Mouse (Mus musculus) ES-Bruce4 (cell line): ENCODE results near the gene Peli2. TPM values are rescaled to one million over a fixed set of nuclear protein-coding genes. Genes with fewer than 3 reads are reported as not detected.

Experiments
- H3K27ac ChIP-seq: 2 replicates; pipeline ENCODE4 v1.5.1; 2012; ENCODE audit warnings: low read length, inconsistent platforms; ENCODE audit not compliant: insufficient read depth
- H3K27me3 ChIP-seq: 2 replicates; pipeline ENCODE4 v1.6.1; 2012; ENCODE audit warnings: mild to moderate bottlenecking, low read length, inconsistent platforms; ENCODE audit not compliant: control insufficient read depth, poor library complexity, insufficient read depth, severe bottlenecking
- H3K36me3 ChIP-seq: 2 replicates; pipeline ENCODE4 v1.6.1; 2012; ENCODE audit warnings: inconsistent platforms, mild to moderate bottlenecking, low read length, moderate library complexity; ENCODE audit not compliant: control insufficient read depth, poor library complexity, insufficient read depth, severe bottlenecking
- H3K4me1 ChIP-seq: one replicate; pipeline ENCODE4 v1.8.1; 2011; ENCODE audit warnings: low read length; ENCODE audit not compliant: control insufficient read depth, insufficient read depth
- H3K4me3 ChIP-seq: 2 replicates; pipeline ENCODE4 v1.5.1; 2011; ENCODE audit warnings: low read depth, mild to moderate bottlenecking, low read length
- H3K9ac ChIP-seq: 2 replicates; pipeline ENCODE4 v1.6.1; 2012; ENCODE audit warnings: low read depth, mild to moderate bottlenecking, inconsistent platforms; ENCODE audit not compliant: poor library complexity, severe bottlenecking
- H3K9me3 ChIP-seq: replicated peaks from 2 replicates; pipeline ENCODE4 v1.6.1; 2012; ENCODE audit warnings: mild to moderate bottlenecking, low read length, inconsistent platforms; ENCODE audit not compliant: control insufficient read depth, poor library complexity, insufficient read depth, severe bottlenecking
- CTCF ChIP-seq: IDR thresholded peaks from one replicate; pipeline ENCODE4 v1.8.1; 2011; ENCODE audit warnings: low read depth, low read length
- EP300 ChIP-seq: IDR thresholded peaks from 2 replicates; pipeline ENCODE4 v1.6.1; 2011; ENCODE audit warnings: low read depth, low read length; ENCODE audit not compliant: insufficient read depth
- POLR2A ChIP-seq: IDR thresholded peaks from one replicate; pipeline ENCODE4 v1.8.1; 2011; ENCODE audit warnings: low read length; ENCODE audit not compliant: insufficient read depth
- polyA plus RNA-seq: library from polyadenylated mRNA; stranded (reverse); fragments of >200 nt; gene quantifications from 2 replicates; pipeline ENCODE4 v1.2.4, GENCODE M21; 2011; ENCODE audit warnings: low read depth; ENCODE audit not compliant: missing spikeins, insufficient read depth, insufficient read length

Gene Peli2
- polyA plus RNA-seq, 1 experiment, result 7.4 TPM

DNA sequence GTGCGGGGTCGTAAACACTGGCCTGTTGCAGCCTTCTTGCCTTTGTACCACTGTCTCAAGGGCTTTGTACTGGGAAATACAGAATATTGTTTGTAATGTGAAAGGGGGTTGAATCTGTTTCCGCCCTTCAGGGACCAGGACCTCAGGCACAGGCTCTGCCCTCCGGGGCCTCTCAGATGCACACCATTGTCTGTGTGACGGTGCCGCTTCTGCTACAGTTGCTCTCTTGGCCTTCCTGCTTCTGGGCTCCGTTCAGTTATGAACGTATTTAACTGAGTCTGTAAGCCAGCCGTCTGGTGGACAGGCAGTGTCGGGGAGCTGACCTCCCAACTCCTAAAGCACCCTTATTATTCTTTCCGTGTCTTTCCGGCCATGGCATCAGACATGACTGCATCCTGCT lies 50.6 kb downstream of the Peli2 start:
- TF ChIP-seq POLR2A, result no peak
- no peak for TF ChIP-seq CTCF
- TF ChIP-seq EP300, result no peak
- Histone ChIP-seq H3K9ac (no peak overlapping the region), H3K4me1 (no peaks in the 10 kb centered on the region), H3K4me3 (no peak overlapping the region), H3K27ac (no peak overlapping the region), H3K9me3 (no peaks in the 10 kb centered on the region), H3K36me3 (no peaks in the 10 kb centered on the region), H3K27me3 (no peaks in the 10 kb centered on the region)

DNA sequence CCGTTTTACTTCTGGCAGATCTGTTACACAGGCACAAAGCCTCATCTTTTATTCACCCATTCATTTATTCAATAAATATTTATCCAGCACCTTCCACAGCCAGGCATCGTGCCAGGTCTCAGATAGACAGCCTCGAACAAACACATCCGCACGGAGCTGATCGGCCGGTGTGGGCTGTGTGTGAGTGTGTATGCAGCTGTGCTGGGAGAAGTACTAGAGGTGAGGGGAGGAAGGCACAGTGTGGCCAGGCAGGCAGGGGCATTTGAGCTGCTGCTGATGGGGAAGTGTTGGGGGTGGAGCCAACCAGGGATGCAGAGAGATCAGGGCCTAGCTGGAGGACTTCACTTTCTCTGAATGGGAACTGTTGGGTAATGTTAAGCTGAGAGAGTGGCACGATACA lies 51.4 kb downstream of the Peli2 start:
- H3K9ac ChIP-seq, result no peak overlapping the region

DNA sequence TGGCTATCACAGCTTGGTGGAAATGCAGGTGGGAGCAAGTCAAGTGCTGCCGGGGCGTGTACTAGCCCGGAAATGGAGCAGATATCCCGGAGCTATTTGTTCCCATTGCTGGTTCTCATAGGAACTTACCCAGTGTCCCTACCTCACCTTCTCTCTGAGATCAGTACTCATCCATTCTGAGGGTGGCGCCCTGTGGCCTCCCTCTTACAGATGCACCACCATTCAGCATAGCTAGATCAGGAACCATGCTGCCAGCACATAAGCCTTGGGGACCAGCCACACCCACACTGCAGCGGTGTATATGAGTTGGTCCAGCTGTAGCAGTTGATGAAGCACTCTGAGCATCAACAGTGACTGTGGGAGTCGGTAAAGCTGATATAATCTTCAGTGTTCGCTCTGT lies 52.3 kb downstream of the Peli2 start:
- no peak for TF ChIP-seq CTCF
- TF ChIP-seq POLR2A, result no peak
- TF ChIP-seq EP300, result no peak
- Histone ChIP-seq H3K27ac (no peak overlapping the region), H3K9me3 (no peaks in the 10 kb centered on the region), H3K4me3 (no peak overlapping the region), H3K4me1 (no peaks in the 10 kb centered on the region), H3K9ac (no peak overlapping the region), H3K36me3 (no peaks in the 10 kb centered on the region), H3K27me3 (no peaks in the 10 kb centered on the region)

More for the DNA sequence above, 51.4 kb downstream of the Peli2 start:
- H3K9me3 ChIP-seq, result no peaks in the 10 kb centered on the region
- H3K4me1 ChIP-seq, result no peaks in the 10 kb centered on the region
- no peak overlapping the region for H3K4me3 ChIP-seq
- no peaks in the 10 kb centered on the region for H3K36me3 ChIP-seq
- no peak overlapping the region for H3K27ac ChIP-seq
- no peaks in the 10 kb centered on the region for H3K27me3 ChIP-seq
- no peak for TF ChIP-seq POLR2A
- no peak for TF ChIP-seq EP300
- no peak for TF ChIP-seq CTCF

DNA sequence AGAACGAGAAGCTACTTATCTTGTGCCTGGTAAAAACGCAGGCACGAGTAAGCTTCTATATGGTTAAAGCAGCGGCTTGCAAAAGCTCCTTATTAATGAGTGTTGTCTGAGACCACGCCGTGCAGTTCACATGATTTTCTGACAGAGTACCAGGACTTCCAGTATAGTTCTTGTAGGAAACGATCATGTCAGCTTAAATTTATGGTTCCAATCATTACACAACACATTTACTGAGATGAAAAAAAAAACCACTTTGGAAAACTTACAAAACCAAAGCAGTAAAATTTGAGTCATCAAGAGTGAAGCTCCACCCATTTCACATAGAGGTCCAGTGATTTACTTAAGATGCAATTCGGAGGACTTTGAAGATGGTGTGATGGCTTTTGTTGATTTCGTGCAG lies 53.2 kb downstream of the Peli2 start:
- Histone ChIP-seq H3K4me1 (no peaks in the 10 kb centered on the region), H3K9me3 (no peaks in the 10 kb centered on the region), H3K36me3 (no peaks in the 10 kb centered on the region), H3K27ac (no peak overlapping the region), H3K4me3 (no peak overlapping the region), H3K9ac (no peak overlapping the region), H3K27me3 (no peaks in the 10 kb centered on the region)
- no peak for TF ChIP-seq CTCF
- no peak for TF ChIP-seq EP300
- TF ChIP-seq POLR2A, result no peak

DNA sequence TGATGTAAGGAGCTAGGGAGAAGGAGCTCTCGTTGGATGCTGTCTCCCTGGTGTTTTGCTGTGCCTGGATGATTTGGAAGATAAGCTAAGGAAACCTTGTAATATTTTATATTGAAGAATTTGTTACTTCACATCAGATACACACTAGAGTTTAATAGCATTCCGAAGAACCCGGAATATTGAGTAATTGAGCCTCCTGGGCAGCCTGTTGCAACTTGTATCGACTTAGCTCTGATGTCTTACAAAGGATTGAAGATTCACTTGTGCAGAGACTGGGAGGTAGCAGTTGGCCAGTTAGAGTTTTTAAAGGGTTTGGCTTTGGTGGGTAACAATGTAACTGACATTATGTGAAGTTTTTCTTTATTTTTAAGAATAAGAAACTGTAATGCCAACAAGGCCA lies 53.7 kb downstream of the Peli2 start:
- Histone ChIP-seq H3K9ac (no peak overlapping the region), H3K9me3 (no peaks in the 10 kb centered on the region), H3K4me1 (no peaks in the 10 kb centered on the region), H3K36me3 (no peaks in the 10 kb centered on the region), H3K27ac (no peak overlapping the region), H3K4me3 (no peak overlapping the region), H3K27me3 (no peaks in the 10 kb centered on the region)
- TF ChIP-seq EP300 (no peak), CTCF (no peak), POLR2A (no peak)

DNA sequence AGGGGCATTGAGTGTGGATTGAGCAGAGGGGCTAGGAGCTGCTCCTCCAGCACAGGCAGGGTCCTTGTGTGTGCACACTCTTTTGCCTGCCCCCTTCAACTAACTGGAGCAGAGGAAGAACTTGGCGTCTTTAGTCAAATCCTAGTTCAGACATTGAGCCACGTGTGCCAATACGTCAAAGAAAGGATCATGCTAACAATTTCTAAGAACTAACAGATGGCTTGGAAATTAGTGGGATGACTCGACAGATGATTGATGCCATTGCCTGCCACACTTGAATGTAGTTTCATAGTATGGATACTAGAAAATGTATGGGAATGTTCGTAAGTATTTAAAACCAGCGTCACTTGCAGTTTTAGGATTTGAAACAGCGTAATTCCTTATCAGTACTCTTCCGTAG lies 54.5 kb downstream of the Peli2 start:
- no peaks in the 10 kb centered on the region for H3K27me3 ChIP-seq
- no peaks in the 10 kb centered on the region for H3K36me3 ChIP-seq

More for the DNA sequence above, 54.5 kb downstream of the Peli2 start:
- H3K9ac ChIP-seq, result no peak overlapping the region
- H3K4me1 ChIP-seq, result no peaks in the 10 kb centered on the region
- H3K27ac ChIP-seq, result no peak overlapping the region
- TF ChIP-seq POLR2A (no peak), EP300 (no peak), CTCF (no peak)
- H3K4me3 ChIP-seq, result no peak overlapping the region
- no peaks in the 10 kb centered on the region for H3K9me3 ChIP-seq
